Mouse (Mus musculus) thymus, adult 2 months (tissue): ENCODE measurements around the gene Ccdc58.

Experiments
- CTCF ChIP-seq: fragments of 200-500 bp; IDR thresholded peaks from 2 replicates; pipeline ENCODE4 v1.5.1; 2012; ENCODE audit warnings: mild to moderate bottlenecking, control low read depth, low read length, moderate library complexity, borderline replicate concordance; ENCODE audit not compliant: control insufficient read depth, poor library complexity, insufficient read depth; ENCODE audit errors: extremely low read depth
- POLR2A ChIP-seq: fragments of 200-500 bp; IDR thresholded peaks from 2 replicates; pipeline ENCODE4 v1.6.1; 2012; ENCODE audit warnings: mild to moderate bottlenecking, low read length, control low read depth, moderate library complexity; ENCODE audit not compliant: control insufficient read depth, poor library complexity, insufficient read depth; ENCODE audit errors: extremely low read depth

GRCm38 (mm10) chr16:36047538-36047937, 23.9 kb upstream of the Ccdc58 start:
- no peak for TF ChIP-seq CTCF
- no peak for TF ChIP-seq POLR2A
